Mouse (Mus musculus): ENCODE measurements around the gene Zmynd10. TPM values are rescaled to one million over a fixed set of nuclear protein-coding genes. Genes with fewer than 3 reads are reported as not detected.

Zmynd10 gene
- polyA plus RNA-seq, 2 experiments = 0.19 to 0.28 TPM

DNA sequence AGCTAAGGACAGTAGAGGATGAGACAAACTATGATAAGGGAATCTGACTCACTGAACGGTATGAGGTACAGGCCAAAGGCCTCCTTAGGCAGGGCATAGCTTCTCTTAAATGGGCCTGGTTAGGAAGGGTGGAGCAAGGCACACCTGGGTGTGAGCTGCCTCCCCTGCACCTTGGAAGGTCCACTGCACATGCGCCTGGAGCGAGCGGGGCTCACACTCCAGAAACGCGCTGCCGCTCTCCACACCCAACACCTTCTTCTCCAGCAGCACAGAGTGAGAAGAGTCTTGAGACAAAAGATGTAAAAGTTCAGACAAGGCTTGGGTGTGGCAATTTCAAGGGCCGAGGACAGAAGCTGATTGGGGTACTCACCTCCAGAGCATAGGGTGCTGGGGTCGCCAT, 52.3 kb downstream of the Zmynd10 start:
- no peak for TF ChIP-seq CTCF (IDR thresholded peaks at IDR 0.05; ENCODE audit: low read depth)
- no peak for TF ChIP-seq EP300 (IDR thresholded peaks at IDR 0.05; ENCODE audit: low read depth)
- WGBS (ENCODE audit: insufficient replicate concordance) = 68% methylated on average over 9 of the region's 9 CpGs
- DNase-seq (ENCODE audit: low read depth in 3 of 3, low spot score in 3 of 3) (no peak), ATAC-seq (ENCODE audit: insufficient read depth) (no peak)
- Histone ChIP-seq H3K27ac (no peak overlapping the region), H3K4me1 (replicated peaks; ENCODE audit: control insufficient read depth in 2 of 2, insufficient read depth in 2 of 2, low read length in 1 of 2) (peaks cover 0 to 7% of the 10 kb centered on the region in 2 experiments; a peak in 3 of 4 replicates), H3K27me3 (ENCODE audit: control insufficient read depth, insufficient read depth, low read length) (no peaks in the 10 kb centered on the region; the same call in 1 of the 2 replicates), H3K4me3 (ENCODE audit: insufficient read depth in 1 of 2, low read depth in 2 of 2, low read length in 2 of 2) (no peak overlapping the region), H3K9ac (replicated peaks) (no peak overlapping the region), H3K9me3 (ENCODE audit: control insufficient read depth, low read length) (no peaks in the 10 kb centered on the region), H3K36me3 (replicated peaks; ENCODE audit: control insufficient read depth, insufficient read depth, low read depth) (peaks cover 4% of the 10 kb centered on the region), H3K4me2 (ENCODE audit: low read depth) (no peak overlapping the region)

DNA sequence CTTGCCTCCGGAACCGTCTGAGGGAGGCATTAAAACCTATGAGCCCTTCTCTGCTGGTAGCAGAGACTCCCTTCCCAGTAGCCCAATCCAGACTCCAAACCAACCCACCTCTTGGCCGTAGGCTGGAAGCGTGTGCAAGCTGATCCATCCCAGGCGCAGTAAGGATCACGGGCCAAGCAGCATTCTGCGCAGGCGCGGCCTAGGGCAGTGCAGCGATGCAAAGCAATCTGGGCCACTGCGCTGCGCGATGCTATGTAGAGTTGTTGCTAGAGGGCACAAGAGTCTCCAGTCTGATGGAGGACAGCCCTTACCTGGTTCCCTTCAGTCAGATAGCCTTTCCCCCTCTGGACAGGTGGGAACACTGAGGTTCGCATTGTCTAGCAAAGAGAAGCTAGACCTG, 52.7 kb downstream of the Zmynd10 start:
- ATAC-seq (ENCODE audit: insufficient read depth) (no peak), DNase-seq (ENCODE audit: low read depth in 3 of 3, low spot score in 3 of 3) (no peak)
- Histone ChIP-seq H3K27me3 (ENCODE audit: control insufficient read depth, insufficient read depth, low read length) (no peaks in the 10 kb centered on the region; the same call in 1 of the 2 replicates), H3K9ac (replicated peaks) (no peak overlapping the region), H3K4me2 (ENCODE audit: low read depth) (no peak overlapping the region), H3K4me1 (replicated peaks; ENCODE audit: control insufficient read depth in 2 of 2, insufficient read depth in 2 of 2, low read length in 1 of 2) (peaks cover 0 to 7% of the 10 kb centered on the region in 2 experiments; a peak in 3 of 4 replicates), H3K9me3 (ENCODE audit: control insufficient read depth, low read length) (no peaks in the 10 kb centered on the region), H3K36me3 (replicated peaks; ENCODE audit: control insufficient read depth, insufficient read depth, low read depth) (no peaks in the 10 kb centered on the region; the same call in 1 of the 2 replicates), H3K27ac (no peak overlapping the region), H3K4me3 (ENCODE audit: insufficient read depth in 1 of 2, low read depth in 2 of 2, low read length in 2 of 2) (no peak overlapping the region)
- whole genome bisulfite sequencing (ENCODE audit: insufficient replicate concordance) = 74% methylated on average over 14 of the region's 14 CpGs
- TF ChIP-seq EP300 (IDR thresholded peaks at IDR 0.05; ENCODE audit: low read depth) (no peak), CTCF (IDR thresholded peaks at IDR 0.05; ENCODE audit: low read depth) (no peak)

DNA sequence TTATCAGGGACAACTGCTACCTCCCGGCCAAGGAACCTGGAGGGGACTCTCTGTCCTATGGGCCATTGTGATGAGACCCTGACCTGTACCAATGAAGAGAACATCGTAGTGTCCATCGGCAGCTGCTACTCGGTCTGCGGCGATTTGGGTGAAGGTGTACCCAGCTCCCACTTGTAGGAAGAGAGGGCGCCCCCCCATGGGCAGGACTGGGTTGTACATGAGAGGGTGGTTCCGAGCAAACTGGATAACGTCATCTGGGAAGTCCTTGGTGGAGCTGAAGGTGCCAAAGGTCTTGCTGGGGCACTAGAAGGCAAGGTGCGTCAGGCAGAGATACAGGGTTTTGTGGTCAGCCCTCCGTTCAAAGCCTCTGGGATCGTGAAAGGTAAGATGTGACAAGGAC, 53.6 kb downstream of the Zmynd10 start:
- 63% methylated on average over 12 of the region's 12 CpGs for WGBS (ENCODE audit: insufficient replicate concordance)
- H3K27me3 ChIP-seq (ENCODE audit: control insufficient read depth, insufficient read depth, low read length) = no peaks in the 10 kb centered on the region; the same call in 1 of the 2 replicates
- no peaks in the 10 kb centered on the region for H3K36me3 ChIP-seq (replicated peaks; ENCODE audit: control insufficient read depth, insufficient read depth, low read depth)
- H3K9ac ChIP-seq (replicated peaks) = no peak overlapping the region
- no peak for ATAC-seq (ENCODE audit: insufficient read depth)
- no peak overlapping the region for H3K27ac ChIP-seq
- H3K9me3 ChIP-seq (ENCODE audit: control insufficient read depth, low read length) = no peaks in the 10 kb centered on the region
- H3K4me3 ChIP-seq (ENCODE audit: insufficient read depth in 1 of 2, low read depth in 2 of 2, low read length in 2 of 2) = no peak overlapping the region
- TF ChIP-seq CTCF (IDR thresholded peaks at IDR 0.05; ENCODE audit: low read depth) (peak; percentile 54), EP300 (IDR thresholded peaks at IDR 0.05; ENCODE audit: low read depth) (no peak)
- no peak overlapping the region for H3K4me2 ChIP-seq (ENCODE audit: low read depth)
- no peak for DNase-seq (ENCODE audit: low read depth in 3 of 3, low spot score in 3 of 3)
- peaks cover 0 to 10% of the 10 kb centered on the region in 2 experiments; a peak in 3 of 4 replicates for H3K4me1 ChIP-seq (replicated peaks; ENCODE audit: control insufficient read depth in 2 of 2, insufficient read depth in 2 of 2, low read length in 1 of 2)

Other genes starting within 250 kb of the Zmynd10 start
- gene Hemk1, start 208.9 kb upstream of the Zmynd10 start, polyA plus RNA-seq (2012; rRNA removed) = 3.1 and 3.3 TPM in 2 replicates
- gene Hemk1, start 208.9 kb upstream of the Zmynd10 start, polyA plus RNA-seq (2014; fragmentation: Nextera tagmentation; extraction: Ambion mirVana) = 2.2 and 3.5 TPM in 2 replicates
- gene 6430571L13Rik, start 206.7 kb upstream of the Zmynd10 start, polyA plus RNA-seq (2012; rRNA removed) = 0.05 and 0.07 TPM in 2 replicates
- 0.20 TPM in 1 of 2 replicates, not detected in the other for gene 6430571L13Rik, start 206.7 kb upstream of the Zmynd10 start, polyA plus RNA-seq (2014; fragmentation: Nextera tagmentation; extraction: Ambion mirVana)
- 0.06 and 0.08 TPM in 2 replicates for gene Cacna2d2, start 147.7 kb upstream of the Zmynd10 start, polyA plus RNA-seq (2012; rRNA removed)
- gene Cacna2d2, start 147.7 kb upstream of the Zmynd10 start, polyA plus RNA-seq (2014; fragmentation: Nextera tagmentation; extraction: Ambion mirVana) = not detected in 2 replicates
- gene Tmem115, start 13.4 kb upstream of the Zmynd10 start, polyA plus RNA-seq (2012; rRNA removed) = 8.3 and 8.6 TPM in 2 replicates
- 15.6 and 15.7 TPM in 2 replicates for gene Tmem115, start 13.4 kb upstream of the Zmynd10 start, polyA plus RNA-seq (2014; fragmentation: Nextera tagmentation; extraction: Ambion mirVana)
- 9.8 and 12.1 TPM in 2 replicates for gene Cyb561d2, start 5.1 kb upstream of the Zmynd10 start, polyA plus RNA-seq (2012; rRNA removed)
- 14.1 and 14.3 TPM in 2 replicates for gene Cyb561d2, start 5.1 kb upstream of the Zmynd10 start, polyA plus RNA-seq (2014; fragmentation: Nextera tagmentation; extraction: Ambion mirVana)
- 10.5 and 12.9 TPM in 2 replicates for gene Nprl2, start 5.1 kb upstream of the Zmynd10 start, polyA plus RNA-seq (2012; rRNA removed)
- gene Nprl2, start 5.1 kb upstream of the Zmynd10 start, polyA plus RNA-seq (2014; fragmentation: Nextera tagmentation; extraction: Ambion mirVana) = 9.2 and 10.2 TPM in 2 replicates
- gene Rassf1, start 4.3 kb downstream of the Zmynd10 start, polyA plus RNA-seq (2012; rRNA removed) = 9.8 and 13.6 TPM in 2 replicates
- gene Rassf1, start 4.3 kb downstream of the Zmynd10 start, polyA plus RNA-seq (2014; fragmentation: Nextera tagmentation; extraction: Ambion mirVana) = 11.2 and 12.0 TPM in 2 replicates
- gene Tusc2, start 16.0 kb downstream of the Zmynd10 start, polyA plus RNA-seq (2012; rRNA removed) = 20.3 and 22.6 TPM in 2 replicates
- gene Tusc2, start 16.0 kb downstream of the Zmynd10 start, polyA plus RNA-seq (2014; fragmentation: Nextera tagmentation; extraction: Ambion mirVana) = 39.7 and 40.4 TPM in 2 replicates
- gene Hyal2, start 20.6 kb downstream of the Zmynd10 start, polyA plus RNA-seq (2012; rRNA removed) = 19.9 and 26.2 TPM in 2 replicates
- gene Hyal2, start 20.6 kb downstream of the Zmynd10 start, polyA plus RNA-seq (2014; fragmentation: Nextera tagmentation; extraction: Ambion mirVana) = 47.0 and 51.3 TPM in 2 replicates
- gene Hyal1, start 29.6 kb downstream of the Zmynd10 start, polyA plus RNA-seq (2012; rRNA removed) = 1.2 and 1.3 TPM in 2 replicates
- 1.2 and 1.4 TPM in 2 replicates for gene Hyal1, start 29.6 kb downstream of the Zmynd10 start, polyA plus RNA-seq (2014; fragmentation: Nextera tagmentation; extraction: Ambion mirVana)
- gene Naa80, start 31.6 kb downstream of the Zmynd10 start, polyA plus RNA-seq (2012; rRNA removed) = 11.4 and 16.9 TPM in 2 replicates
- gene Naa80, start 31.6 kb downstream of the Zmynd10 start, polyA plus RNA-seq (2014; fragmentation: Nextera tagmentation; extraction: Ambion mirVana) = 8.9 and 11.8 TPM in 2 replicates
- 0.45 and 0.80 TPM in 2 replicates for gene Hyal3, start 33.5 kb downstream of the Zmynd10 start, polyA plus RNA-seq (2012; rRNA removed)
- 0.69 and 0.87 TPM in 2 replicates for gene Hyal3, start 33.5 kb downstream of the Zmynd10 start, polyA plus RNA-seq (2014; fragmentation: Nextera tagmentation; extraction: Ambion mirVana)
- gene Ifrd2, start 40.3 kb downstream of the Zmynd10 start, polyA plus RNA-seq (2012; rRNA removed) = 113 and 135 TPM in 2 replicates
- 149 and 173 TPM in 2 replicates for gene Ifrd2, start 40.3 kb downstream of the Zmynd10 start, polyA plus RNA-seq (2014; fragmentation: Nextera tagmentation; extraction: Ambion mirVana)
- gene Sema3b, start 61.9 kb downstream of the Zmynd10 start, polyA plus RNA-seq (2012; rRNA removed) = 0.22 and 0.31 TPM in 2 replicates
- 0.25 and 0.33 TPM in 2 replicates for gene Sema3b, start 61.9 kb downstream of the Zmynd10 start, polyA plus RNA-seq (2014; fragmentation: Nextera tagmentation; extraction: Ambion mirVana)
- gene Gnai2, start 88.1 kb downstream of the Zmynd10 start, polyA plus RNA-seq (2012; rRNA removed) = 94.3 and 124 TPM in 2 replicates
- 137 and 138 TPM in 2 replicates for gene Gnai2, start 88.1 kb downstream of the Zmynd10 start, polyA plus RNA-seq (2014; fragmentation: Nextera tagmentation; extraction: Ambion mirVana)
- 23.5 and 25.0 TPM in 2 replicates for gene Slc38a3, start 122.2 kb downstream of the Zmynd10 start, polyA plus RNA-seq (2012; rRNA removed)
- gene Slc38a3, start 122.2 kb downstream of the Zmynd10 start, polyA plus RNA-seq (2014; fragmentation: Nextera tagmentation; extraction: Ambion mirVana) = 15.7 and 19.7 TPM in 2 replicates
- gene Gnat1, start 132.4 kb downstream of the Zmynd10 start, polyA plus RNA-seq (2012; rRNA removed) = not detected in 2 replicates
- gene Gnat1, start 132.4 kb downstream of the Zmynd10 start, polyA plus RNA-seq (2014; fragmentation: Nextera tagmentation; extraction: Ambion mirVana) = 0.62 and 0.76 TPM in 2 replicates
- 3.1 and 3.5 TPM in 2 replicates for gene Sema3f, start 163.2 kb downstream of the Zmynd10 start, polyA plus RNA-seq (2012; rRNA removed)
- gene Sema3f, start 163.2 kb downstream of the Zmynd10 start, polyA plus RNA-seq (2014; fragmentation: Nextera tagmentation; extraction: Ambion mirVana) = 0.69 and 1.1 TPM in 2 replicates
- 23.7 and 35.2 TPM in 2 replicates for gene Rbm5, start 223.7 kb downstream of the Zmynd10 start, polyA plus RNA-seq (2012; rRNA removed)
- gene Rbm5, start 223.7 kb downstream of the Zmynd10 start, polyA plus RNA-seq (2014; fragmentation: Nextera tagmentation; extraction: Ambion mirVana) = 40.8 and 45.1 TPM in 2 replicates

Measured in liver, embryonic 14.5 days (tissue).